Mouse (Mus musculus): ENCODE measurements around the gene 6330409D20Rik.

Gene 6330409D20Rik

DNA sequence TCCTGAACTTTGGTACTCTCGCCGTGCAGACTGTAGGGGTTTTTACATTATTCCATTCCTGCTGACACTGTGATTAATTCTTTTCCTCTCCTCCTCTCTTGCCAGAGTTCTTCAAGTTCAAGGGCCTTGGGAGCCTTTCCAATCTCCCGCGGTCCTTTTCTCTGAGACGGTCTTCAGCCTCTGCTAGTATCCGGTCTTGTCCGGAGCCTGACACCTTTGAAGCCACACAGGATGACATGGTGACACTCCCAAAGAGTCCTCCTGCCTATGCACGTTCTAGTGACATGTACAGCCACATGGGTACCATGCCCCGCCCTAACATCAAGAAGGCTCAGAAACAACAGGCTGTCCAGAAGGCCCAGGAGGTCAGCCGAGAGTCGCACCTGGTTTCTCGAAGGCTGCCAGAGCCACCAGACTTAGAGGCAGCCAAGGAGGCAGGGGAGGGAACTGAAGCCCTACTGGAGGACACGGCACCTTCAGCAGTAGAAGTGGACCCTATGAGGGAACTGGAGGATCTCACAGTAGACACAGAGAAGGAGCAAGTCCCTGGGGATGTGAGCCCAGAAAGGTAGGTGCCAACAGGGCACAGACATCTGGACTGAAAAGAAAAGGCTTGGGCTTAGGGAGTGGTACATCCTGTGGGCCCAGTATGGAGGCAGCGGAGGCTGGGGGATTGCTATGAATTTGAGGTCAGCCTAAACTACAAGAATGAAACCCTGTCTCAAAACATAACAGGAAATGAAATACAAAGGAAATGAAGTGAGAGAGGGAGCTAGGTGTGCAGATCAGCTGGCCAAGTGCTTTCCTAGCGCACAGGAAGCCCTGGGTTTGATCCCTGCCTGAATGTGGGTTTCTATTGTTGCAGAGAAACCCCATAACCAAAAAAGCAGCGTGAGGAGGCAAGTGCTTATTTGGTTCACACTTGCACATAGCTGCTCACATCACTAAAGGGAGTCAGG, 15.7 kb downstream of the 6330409D20Rik start:
- DNase-seq (ENCODE audit: low read depth, low spot score), result no peak

DNA sequence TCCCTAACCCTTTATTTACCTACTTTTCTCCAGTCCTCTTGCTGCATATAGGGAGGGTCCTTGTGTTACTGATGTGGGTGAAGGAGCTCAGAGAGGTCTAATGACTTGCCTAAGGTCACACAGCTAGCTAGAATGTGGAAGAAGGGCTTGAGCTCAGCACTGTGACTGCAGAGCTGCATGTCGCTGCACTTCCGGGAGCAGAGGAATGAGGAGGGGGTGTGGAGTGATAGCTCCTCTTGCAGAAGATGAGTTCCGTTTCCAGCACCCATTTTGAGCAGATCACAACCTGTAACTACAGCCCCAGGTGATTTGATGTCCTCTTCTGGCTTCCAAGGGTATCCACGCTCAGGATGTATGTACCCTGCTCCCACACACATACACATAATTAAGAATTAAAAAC, 16.7 kb downstream of the 6330409D20Rik start:
- no peak for DNase-seq (ENCODE audit: low read depth, low spot score)

DNA sequence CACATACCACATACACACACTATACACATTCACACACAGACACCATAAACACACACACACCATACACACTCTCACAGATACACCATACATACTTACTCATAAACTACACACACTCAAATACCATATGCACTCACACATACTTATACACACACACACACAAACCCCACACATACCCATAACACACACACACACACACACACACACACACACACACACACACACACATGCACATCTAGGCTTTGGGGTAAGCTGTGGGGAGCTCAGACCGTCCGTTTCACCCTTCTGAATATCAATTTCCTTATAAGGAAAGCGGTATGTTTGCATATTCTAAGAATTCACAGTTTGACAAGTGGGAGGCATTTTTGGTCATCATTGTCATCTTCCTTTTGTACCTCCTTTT, 18.2 kb downstream of the 6330409D20Rik start:
- no peak for DNase-seq (ENCODE audit: low read depth, low spot score)

DNA sequence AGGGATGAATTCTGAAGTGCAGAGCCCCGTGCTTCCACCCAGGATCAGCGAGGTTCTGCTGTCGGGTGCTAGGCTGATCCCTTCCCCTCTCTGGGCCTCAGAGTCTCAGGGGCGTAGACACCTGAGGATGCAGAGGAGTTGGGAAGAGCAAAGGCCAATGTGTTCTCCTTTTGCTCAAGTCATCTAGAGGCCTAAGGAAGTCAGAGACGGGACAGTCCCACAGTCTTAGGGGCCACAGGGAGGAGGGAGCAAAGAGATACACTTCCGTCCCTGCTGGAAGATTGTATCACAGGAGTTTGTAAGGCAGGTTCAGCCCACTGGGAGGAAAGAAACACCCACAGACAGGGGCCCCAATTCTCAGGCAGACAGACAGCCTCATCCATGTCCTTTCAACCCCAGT, 18.8 kb downstream of the 6330409D20Rik start:
- DNase-seq (ENCODE audit: low read depth, low spot score), result no peak

DNA sequence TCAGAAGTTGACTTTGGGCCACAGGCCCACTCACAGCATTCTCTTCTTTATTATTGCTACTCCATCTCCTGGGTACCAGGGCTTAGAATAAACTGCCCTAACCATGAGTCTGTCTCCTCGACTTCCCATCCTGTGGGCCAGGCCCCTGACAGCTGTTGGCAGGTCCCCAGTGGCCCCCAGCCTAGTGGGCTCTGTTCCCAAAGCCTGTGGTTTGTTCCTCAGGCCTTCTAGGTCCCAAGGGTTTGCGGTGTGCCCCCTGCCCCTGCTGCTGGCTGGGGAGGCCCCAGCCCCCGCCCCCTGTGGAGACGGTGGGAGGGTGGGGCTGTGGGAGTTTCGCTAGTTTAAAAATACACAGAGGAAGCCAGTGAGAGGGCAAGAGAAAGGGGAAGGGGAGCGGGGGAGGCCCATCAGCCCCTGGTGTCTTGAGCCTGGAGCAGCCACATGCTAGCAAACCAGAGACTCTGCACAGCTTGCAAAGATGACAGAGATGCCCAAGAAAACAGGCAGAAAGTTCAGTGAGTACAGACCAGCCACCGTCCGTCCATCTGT, 20.1 kb downstream of the 6330409D20Rik start, which contains the start of gene Sh2d3c:
TSS of gene Sh2d3c (plus strand) at position 375 of the 549 bp plus-strand sequence.
- DNase-seq (ENCODE audit: low read depth, low spot score), result no peak

DNA sequence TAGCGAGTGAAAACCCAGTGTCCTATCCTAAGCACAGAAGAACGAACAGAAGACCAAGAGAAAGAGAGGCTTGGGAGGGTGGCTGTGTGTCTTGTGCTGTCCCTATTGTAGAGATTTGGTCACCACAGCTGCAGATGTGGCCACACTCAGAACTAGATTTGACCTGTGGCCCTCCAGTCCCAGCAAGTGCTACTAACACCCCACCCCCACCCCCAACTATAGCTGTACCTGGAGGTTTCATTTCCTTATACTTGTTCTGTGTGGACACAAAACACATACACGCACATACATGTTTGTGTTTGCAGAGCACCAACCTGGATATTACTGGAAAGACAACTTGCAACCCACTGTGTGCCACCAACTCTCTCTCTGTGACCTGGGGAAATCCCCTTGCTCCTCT, 20.8 kb downstream of the 6330409D20Rik start:
- DNase-seq (ENCODE audit: low read depth, low spot score), result no peak

DNA sequence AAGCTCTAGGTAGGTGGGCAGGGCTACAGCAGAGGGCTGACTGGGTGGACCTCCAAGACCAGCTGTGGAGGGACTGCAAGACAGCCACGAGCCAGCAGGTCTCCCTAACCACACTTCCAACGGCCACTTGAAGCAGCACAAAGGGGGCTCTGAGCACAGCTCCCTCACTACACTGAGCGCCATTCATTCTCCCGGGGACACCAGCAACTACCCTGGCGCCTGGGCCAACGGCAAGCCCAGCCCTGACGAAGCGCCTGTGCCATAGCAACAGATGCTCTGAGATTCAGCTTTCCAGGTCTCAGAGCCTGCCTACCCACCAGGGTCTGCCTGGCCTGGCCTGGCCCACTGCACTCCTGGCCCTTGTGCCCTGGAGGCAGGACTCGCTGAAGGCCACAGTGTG, 22.1 kb downstream of the 6330409D20Rik start:
- no peak for DNase-seq (ENCODE audit: low read depth, low spot score)

DNA sequence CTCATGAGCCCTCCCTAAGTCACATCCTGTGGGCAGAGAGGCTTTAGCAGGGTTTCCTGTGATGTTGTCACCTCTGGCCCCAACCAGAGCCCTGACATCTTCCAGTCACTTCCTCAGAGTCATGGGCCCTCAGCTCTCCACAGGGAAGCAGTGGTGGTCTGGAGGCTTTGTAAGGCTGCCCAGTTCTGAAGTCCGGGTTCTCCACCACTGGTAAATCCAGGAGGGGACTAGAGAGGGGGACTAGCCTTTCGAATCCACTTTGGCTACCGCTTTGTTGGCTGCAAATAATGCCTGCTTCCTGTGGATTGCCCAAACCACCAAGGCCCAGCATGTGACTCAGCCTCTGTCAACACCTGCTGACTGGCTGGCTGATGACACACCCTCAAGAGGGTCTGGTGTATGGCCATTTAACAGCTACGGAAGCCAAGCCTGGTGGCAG, 25.8 kb downstream of the 6330409D20Rik start:
- DNase-seq (ENCODE audit: low read depth, low spot score), result peak; percentile 51

DNA sequence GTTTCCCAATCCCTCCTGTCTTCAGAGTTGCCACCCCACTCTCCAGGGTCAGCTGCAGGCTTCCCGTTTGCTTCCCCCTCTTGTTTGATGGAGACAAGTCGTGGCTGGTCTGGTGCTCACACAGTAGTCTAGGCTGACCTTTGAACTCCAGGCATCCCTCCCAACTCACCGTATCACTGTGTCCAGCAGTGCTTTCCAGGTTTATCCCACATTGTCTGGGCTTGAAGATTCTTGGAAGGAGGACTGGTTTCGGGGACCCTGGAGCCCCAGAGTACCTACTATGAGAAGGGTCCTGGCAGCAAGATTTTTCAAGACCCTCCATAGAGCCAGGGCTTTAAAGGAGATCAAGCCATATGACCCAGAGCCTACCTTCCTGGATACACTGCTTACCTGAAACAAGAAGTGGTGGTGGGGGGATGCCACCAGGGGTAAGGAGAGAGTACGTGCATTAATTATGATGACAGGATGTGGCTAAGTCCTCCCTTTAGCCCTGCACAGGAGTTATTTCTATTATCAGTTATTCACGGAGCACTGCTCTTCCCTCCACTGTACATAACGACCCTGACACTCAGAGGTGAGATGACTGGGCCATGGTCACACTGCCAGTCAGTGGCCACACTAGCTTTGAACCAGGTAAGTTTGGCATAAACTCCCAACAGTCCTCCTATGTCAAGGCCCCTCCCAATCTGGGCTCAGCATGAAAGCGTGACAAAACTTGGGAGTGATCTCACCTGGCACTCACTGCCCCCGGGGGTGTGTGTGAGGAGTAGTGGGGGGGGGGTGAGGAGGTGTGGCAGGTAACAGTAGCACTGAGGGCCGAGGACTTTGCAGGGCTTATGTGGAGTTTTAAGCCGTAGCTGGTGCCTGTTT, 26.5 kb downstream of the 6330409D20Rik start:
- no peak for DNase-seq (ENCODE audit: low read depth, low spot score)

DNA sequence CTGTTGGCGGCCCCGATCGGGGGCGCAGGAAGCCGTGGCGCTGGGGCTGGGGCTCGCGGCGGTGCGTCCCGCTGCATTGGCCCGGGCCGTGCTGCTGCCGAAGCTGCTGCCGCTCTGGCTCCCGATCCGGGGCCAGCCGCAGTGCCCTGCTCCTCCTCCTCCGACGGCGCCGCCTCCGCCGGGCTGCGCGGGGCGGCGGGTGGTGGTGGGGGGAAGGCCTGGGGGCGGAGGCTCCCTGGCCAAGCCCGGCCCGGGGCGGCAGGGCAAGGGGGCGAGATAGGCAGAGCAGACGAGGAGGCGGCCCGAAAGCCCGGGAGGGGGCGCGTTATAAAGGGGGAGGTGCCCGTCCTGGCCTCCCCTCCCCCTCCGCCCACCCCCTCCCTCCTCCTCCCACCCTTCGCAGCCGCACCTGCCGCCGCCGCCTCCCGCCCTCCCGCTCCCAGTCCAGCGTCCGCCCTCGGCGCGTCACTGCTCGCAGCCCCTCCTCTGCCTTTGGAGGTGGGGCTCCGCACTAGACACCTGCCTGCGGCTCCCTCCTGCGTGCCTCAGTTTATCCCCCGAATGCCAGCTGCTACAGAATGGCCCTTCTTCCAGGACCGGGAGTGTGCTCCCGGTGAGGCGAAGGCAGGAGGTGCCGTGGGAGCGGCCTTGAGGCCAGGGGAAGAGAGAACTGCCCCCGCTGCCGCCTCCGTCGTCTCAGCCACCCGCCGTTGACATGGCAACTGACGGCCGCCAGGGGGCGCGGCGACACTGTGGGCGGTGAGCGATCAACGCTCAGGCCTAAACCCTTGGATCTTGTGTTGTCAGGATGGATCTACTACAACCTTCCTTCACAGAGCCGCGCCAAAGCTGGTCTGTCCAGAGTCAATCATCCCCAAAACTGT, 27.6 kb downstream of the 6330409D20Rik start, which contains the start of gene Cdk9:
TSS of gene Cdk9 (minus strand) at position 143 of the 884 bp plus-strand sequence.
- peak; percentile 91 for DNase-seq (ENCODE audit: low read depth, low spot score)

DNA sequence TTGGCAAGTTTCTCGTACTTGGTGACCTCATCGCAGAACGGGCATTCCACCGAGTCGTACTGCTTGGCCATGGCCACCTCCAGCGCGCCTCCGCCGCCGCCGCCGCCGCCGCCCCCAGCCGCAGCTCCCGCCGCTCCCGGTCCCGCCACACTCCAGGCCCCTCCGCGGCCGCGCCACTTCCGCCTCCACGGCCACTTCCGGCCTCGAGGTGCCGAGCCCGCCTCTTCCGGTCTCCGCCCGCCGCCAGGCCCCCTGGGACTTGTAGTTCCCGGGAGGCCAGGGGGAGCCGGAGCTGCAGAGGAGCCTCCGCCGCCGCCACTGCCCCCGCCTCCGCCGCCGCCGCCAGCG, 28.3 kb downstream of the 6330409D20Rik start:
- peak; percentile 85 for DNase-seq (ENCODE audit: low read depth, low spot score)

DNA sequence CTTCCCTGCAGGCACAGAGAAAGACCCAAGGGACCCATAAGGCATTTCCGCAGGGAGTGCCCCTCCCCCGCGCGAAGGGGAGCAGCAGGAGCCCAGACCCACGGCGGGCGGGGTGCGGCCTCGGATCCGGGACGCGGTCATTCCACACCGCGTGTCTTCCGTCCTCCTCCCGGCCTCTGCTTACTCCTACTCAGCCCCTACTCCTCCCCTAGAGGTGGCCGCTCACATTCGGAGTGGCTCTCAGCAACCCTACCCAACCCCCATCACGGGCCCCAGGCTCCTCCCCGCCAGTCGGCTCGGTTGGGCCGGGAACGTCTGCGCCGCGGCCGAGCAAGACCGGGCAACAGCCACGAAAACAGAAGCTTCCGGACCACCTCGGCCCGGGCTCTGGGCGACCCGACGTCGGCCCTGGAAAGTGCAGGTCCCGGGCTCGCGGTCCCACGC, 28.7 kb downstream of the 6330409D20Rik start:
- DNase-seq (ENCODE audit: low read depth, low spot score), result peak; percentile 42

DNA sequence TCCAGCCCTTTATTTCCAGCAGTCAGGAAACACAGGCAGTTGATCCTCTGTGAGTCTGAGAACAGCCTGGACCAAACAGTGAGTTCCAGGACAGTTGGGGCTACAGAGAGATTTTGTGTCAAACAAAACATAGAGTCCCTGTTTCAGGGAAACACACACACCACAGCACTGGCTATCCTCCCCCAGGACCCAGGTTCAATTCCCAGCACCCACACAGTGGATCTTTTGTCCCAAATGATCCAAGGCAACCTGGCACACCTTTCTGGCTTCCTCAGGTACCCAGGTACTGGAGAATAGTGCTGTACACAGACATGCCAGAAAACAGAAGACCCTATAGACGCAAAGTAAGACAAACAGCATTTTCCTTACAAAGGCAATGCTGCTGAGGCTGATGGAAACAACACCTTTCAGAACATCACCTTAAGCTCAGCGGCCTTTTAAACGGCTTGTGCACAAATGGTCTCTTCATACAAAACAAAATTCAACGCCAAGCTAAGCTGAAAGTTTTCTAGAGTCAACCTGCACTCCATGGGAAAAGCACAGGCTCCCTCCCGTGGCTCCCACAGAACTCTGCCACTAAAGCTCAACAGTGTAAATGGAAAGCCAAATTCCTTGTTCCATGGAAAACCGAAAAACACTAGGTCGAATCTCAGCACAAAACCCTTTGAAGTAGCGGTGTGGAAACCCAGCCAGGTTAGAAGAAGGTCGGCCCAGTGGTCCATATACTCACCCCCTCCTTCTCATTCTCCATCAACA, 29.3 kb downstream of the 6330409D20Rik start:
- DNase-seq (ENCODE audit: low read depth, low spot score), result no peak

DNA sequence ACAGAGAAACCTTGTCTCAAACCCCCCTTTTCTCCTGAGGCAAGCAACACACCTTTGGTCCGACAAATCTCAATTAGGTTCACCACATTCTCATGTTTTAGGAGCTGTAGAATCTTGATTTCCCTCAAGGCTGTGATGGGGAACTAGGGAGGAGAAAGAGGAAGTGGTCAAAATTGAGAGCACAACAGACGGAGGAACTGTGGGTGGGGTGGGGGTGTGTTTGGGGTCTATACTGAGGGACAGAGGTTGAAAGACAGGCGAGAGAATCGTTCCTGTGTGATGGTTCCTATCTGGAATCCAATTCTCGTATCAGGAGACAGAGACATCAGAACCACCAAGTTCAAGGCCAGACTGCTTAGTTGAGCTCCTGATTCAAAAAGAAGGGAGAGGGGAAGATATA, 30.4 kb downstream of the 6330409D20Rik start:
- no peak for DNase-seq (ENCODE audit: low read depth, low spot score)

DNA sequence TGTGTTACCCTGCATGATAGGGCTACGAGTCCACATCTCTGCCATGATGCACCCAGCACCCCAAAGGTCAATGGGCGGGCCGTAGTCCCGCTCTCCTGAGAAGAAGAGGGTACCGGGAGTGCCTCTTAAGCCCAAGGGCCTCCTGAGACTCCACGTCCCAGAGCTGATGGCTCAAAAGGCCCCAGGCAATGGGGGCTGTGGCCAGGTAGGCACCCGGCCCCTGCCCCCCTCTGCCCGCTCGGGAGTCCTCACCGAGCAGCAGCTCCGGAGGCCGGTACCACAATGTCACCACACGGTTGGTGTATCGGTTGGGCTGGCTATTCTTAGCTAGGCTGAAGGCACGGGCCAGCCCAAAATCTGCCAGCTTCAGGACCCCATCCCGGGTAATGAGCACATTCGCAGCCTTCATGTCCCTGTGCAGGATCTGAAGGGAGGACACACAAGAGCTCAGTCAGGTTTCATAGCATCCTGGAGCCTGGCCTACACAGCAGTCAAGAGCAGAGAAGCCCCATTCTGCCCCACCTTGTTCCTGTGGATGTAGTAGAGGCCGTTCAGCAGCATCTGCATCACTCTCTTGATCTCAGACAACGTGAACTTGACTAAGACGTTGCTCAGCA, 31.2 kb downstream of the 6330409D20Rik start:
- no peak for DNase-seq (ENCODE audit: low read depth, low spot score)

DNA sequence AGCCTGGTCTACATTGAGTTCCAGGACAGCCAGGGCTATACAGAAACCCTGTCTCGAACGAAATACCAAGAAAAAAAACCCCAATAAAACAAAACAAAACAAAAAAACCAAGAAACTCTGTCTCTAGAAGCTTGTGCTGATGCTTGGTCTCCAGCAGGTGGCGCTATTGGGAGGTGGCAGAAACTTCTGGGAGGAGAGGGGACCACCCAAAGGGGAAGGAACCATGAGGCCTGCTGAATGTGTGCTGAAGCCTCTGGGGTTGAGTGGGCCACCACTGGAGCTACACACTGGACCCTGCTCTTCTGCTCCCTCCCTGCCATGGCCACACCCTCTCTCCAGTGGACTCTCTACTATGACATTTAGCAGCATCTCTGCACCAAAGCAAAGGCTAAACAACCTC, 32.2 kb downstream of the 6330409D20Rik start:
- no peak for DNase-seq (ENCODE audit: low read depth, low spot score)

DNA sequence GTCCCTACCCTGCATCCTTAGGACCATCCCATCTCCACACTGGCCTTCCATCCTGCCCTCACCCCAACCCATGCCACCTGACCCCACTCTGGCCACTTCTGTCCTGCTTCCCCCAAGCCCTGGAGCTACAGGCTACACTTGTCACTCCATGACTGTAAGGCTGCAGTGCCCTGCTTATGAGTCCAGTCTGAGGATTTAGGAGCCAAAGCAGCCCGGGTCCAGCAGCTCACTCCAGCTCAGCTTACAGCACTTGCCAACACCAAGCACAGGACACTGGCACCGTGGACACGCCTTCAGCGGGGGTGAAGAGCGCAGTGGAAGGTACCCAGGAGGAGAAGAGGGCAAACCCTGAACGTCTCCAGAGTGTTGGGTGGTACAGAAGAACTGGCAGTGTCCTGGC, 33.8 kb downstream of the 6330409D20Rik start:
- DNase-seq (ENCODE audit: low read depth, low spot score), result peak; percentile 54

DNA sequence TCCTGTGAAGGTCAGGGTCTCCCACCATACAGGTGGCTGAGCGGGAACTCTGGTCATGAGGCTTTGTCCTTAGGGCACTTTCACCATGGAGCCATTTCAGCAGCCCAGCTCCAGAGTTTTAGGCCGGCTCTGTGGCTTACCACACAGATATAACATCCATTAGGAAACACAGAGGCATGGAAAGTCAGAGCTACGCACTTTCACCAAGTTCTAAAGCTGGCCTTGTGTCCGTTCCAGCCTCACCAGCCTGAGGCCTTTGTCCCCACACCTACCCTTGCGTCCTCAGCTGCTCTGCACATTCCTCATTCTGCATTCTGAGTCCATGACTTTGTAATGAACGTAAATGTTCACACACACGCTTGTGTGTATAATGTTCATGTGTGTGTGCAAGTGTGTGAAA, 35.8 kb downstream of the 6330409D20Rik start:
- DNase-seq (ENCODE audit: low read depth, low spot score), result no peak

DNA sequence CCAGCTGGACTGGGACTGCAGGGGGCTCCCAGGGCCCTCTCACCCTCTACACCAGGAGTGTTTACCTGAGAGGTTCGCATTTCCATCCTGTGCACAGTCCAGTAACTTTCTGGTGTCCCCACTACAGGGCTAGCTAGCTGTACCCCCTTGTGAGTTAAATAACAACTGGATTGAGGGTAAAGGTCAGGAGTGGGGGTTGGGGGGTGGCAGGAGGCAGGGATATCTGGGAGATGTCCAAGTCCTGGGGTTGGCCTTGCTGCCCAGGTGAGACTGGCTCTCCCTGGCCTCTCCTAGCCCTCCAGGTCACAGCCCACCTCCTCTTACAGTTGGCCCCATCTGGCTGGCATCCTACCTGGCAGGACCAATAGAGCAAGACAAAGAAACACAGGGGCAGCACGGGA, 36.8 kb downstream of the 6330409D20Rik start, which contains the start of gene Fpgs:
TSS of gene Fpgs (minus strand) at position 125 of the 401 bp plus-strand sequence.
- DNase-seq (ENCODE audit: low read depth, low spot score), result no peak

DNA sequence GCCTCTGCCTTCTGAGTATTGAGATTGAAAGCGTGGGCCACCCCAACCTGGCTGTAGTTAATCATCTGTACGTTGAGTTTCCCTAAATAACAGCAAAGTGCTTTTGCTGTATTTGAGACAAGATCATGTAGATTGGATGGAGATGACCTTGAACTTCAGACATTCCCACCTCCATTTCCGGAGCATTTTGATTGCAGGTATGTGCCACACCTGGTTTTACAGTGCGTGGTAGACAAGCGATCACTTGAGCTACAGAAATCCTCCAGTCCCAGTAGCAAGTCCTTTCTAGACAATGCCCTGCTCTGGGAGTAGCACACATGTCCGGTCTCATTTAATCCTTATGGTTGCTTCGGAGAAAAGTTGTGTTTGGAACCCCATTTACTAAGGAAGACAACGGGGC, 37.8 kb downstream of the 6330409D20Rik start:
- DNase-seq (ENCODE audit: low read depth, low spot score), result no peak
